Mouse (Mus musculus) cerebellum, adult 2 months (tissue): ENCODE results near the gene Atrnl1.

Experiments
- CTCF ChIP-seq: fragments of 200-500 bp; IDR thresholded peaks from 2 replicates; pipeline ENCODE4 v1.5.1; 2011; ENCODE audit warnings: low read depth, mild to moderate bottlenecking, control low read depth, low read length, moderate library complexity, borderline replicate concordance; ENCODE audit not compliant: insufficient read depth
- POLR2A ChIP-seq: fragments of 200-500 bp; IDR thresholded peaks from 2 replicates; pipeline ENCODE4 v1.6.1; 2011; ENCODE audit warnings: low read length, control low read depth, borderline replicate concordance; ENCODE audit not compliant: insufficient read depth

GRCm38 (mm10) chr19:58043550-58043949 is 432.7 kb downstream of the Atrnl1 start:
- TF ChIP-seq CTCF (no peak), POLR2A (no peak)
